Mouse (Mus musculus) adrenal gland, postnatal 14 days (tissue): ENCODE results near the gene 4930562C15Rik. TPM values are rescaled to one million over a fixed set of nuclear protein-coding genes. Genes with fewer than 3 reads are reported as not detected.

Experiments used
- DNase-seq: peaks from one replicate; pipeline ENCODE4 v3.0.0; 2021; ENCODE audit warnings: mixed read lengths
- total RNA-seq: library from RNA; stranded (reverse); gene quantifications from 2 replicates; pipeline ENCODE4 v1.2.3, GENCODE M21; 2021

4930562C15Rik gene
- total RNA-seq, 1 experiment from 2014 or later: not detected

DNA sequence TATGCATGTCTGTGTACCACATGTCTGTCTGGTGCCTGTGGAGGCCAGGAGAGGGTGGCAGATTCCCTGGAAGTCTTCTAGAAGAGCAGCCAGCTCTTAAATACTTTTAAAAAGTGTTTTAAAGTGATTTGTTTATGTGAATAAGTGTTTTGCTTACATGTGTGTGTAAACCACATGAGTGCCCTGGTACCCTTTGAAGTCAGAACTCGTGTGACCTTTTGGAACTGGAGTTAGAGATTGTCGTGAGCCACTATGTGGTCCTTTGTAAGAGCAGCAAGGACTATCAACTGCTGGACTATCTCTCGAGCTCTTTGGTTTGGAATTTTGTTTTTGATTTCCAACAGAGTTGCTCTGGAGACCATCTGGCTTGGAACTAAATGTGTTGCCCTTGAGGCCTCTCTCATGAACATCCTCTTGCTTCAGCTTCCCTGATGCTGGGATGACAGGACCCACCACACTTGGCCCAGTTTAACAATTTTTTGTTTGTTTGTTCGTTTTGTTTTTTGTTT is 55.0 kb downstream of the 4930562C15Rik start:
- DNase-seq: no peak

DNA sequence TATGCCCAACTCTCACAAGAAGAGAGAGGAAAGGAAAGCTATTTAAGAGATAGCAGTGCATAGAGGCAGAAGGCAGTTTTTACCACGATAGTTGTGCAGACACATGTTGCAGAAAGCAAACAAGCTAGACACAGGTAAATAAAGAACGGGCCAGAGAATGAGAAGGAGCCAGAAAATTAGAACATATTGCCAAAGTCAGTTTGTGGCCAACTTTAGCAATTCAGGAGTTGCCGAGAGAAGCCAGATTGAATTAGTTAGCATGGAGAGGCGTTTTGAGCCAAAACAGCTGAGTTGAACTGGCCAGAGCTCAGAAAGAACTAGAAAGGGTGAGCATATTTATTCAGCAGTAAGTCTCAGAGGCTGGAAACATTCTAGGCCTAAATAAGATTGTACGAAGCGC is 57.0 kb downstream of the 4930562C15Rik start:
- no peak for DNase-seq

DNA sequence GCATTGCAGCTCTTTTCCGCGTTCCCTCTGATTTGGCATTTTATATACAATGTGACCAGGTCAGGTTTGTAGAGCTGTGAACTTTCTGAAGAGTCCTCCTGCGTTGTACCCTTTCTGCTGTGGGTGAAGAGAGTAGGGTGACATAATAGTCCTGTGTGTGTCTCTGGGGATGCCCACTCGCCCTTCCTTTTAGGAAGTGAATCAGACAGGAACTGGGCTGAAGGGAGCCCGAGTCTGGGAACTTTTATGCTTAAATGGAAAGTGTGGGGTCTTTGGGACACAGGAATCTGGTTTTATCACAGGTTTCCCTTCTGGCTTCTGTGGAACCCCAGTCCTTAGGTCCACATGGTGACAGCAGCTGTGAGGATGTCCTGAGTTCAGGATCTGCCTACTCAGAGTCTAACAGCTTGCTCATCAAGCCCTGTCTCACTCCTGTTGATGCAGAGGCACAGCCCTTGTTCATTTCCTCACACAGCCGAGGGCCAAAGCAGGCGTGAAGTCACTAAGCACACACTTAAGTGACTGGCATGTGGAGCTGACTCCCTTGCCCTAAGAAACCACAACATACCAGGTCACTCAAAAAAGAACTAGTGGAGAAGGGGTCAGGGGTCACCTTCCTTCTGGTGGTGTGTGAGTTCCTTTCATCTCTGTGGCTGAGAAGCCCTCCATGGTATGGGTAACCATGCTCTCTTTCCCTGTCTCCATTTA is 59.1 kb downstream of the 4930562C15Rik start:
- no peak for DNase-seq

DNA sequence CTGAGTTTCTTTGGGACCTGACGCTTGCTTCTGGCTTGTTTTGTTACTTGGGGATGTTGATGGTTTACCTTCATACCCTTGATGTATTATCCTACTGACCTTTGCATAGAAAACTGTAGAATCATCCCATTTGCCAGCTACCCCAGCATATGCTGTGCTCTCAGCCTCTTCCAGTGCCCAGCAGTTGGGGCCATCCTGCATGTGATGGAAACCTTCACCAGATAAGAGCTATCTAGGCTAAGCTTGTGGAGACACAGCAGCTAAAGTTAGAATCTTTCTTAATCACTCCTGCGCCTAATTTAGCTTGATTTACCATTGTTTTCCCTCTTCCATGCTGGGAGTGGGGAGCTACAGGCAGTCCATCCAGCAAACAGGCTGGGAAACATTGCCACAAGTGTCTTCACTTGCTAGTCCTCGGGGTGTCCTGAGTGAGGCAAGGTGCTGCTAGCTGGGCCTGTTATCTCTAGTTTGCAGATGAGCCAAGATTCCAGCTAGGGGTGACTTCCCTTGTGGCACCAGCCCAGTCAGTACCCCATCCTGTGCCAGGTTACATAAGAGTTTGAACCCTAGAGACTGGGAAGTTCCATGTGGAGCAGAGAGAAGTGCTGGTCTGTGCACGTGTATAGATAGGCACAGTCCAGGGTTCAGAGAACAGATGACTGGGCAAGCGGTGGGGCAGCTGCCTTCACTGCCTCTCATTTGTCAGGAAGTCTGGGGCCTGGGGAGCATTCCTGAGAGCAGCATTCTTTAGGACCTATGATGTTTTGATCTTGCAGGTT is 61.2 kb downstream of the 4930562C15Rik start:
- peak; percentile 57 for DNase-seq

DNA sequence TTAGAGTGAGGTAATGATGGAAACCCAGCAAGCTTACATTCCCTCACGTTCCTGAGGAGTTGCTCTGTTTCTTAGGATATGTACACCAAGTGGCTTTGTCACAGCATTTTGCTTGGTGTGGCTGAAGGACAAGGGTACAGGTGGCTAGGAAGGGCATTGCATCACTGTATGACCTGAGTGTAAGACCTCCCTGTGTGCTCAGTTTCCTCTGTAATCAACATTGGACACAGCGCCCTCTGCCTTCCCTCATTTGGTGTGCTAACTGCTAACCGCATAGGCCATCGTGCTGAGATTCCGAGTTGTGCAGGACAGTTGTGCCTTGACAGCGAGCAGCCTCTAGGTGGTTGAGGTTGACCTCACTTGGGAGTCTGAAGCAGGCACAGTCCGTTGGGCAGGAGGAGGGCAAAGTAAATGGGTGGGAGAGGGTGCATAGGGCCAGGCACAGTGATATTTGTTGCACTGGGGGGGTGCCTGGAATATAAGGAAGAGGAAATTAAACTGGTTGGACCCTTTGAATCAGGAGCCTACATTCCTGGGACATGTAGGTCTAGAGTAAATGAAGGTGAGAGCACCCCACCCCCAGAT is 62.0 kb downstream of the 4930562C15Rik start:
- no peak for DNase-seq

DNA sequence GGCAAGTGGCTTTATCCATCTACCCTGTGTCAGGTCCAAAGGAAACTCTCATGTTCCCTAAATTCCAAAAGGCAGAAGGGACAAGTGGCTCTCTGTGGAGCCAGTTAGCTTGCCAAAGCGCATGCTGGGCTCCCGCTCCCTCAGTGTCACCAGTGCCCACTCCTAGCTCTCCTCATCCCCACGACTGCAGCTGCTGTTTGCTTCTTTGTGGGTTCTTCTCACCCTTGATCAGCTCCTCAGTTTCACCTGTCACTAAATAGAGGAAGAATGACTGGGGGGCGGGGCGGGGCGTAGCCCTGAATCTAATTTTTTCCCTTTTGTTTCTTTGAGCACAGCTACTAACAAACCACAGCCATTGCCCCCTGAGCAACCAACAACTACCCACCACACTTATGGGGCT is 63.7 kb downstream of the 4930562C15Rik start:
- no peak for DNase-seq

DNA sequence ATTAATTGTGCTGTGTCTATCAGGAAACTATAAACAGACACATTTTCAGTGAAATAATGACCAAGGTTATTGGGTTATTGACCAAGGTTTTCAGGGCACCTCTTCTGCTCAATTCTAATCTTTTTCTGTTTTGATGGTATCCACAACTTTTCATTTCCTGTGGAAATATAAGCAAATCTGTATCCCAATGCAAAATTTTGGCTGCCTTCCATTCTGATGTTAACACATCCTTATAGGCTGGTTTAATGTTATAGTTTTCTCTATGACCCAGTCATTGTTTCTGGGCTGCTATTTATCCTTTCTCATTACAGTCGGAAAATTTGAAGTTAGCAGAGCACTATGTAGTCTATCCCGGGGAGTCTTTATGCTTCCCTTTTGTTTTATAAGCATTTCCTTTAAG is 64.5 kb downstream of the 4930562C15Rik start:
- no peak for DNase-seq

DNA sequence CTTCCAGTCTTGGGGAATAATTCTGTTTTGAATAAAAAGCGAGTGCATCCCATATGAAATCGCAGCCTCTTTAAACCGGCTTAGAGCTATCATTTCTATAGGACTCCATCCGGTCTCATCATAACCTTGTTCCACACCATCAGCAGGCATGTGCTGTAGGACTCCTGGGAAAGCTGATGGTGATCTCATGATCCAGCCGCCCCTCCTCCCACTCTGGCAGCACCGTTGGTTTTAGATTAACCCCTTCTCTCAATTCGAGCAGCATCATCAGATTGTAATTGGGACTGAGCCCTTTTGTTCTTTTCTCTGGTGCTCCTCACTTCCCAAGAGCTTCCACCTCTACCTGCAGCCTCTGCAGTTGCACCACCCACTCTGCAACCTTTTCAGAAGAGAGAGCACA is 66.0 kb downstream of the 4930562C15Rik start:
- no peak for DNase-seq

DNA sequence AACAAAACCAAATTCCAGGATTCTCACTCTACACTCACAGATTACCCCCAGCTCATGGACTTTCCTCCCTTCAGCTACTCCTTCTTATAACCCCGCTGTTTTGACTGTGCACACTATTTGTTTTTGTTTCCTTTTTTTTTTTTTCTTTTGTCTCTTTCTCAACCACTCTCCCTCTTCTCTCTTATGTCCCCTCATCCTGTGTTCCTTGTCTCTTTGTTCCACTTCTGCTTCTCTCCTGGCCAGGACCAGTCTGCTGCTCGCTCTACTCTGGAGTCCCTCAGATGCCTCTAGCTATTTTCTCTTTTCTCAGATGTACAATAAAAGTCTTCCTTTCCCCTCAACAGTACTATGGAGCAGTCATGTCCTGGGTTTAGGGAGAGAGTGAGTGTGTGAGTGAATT is 67.2 kb downstream of the 4930562C15Rik start:
- DNase-seq: no peak

DNA sequence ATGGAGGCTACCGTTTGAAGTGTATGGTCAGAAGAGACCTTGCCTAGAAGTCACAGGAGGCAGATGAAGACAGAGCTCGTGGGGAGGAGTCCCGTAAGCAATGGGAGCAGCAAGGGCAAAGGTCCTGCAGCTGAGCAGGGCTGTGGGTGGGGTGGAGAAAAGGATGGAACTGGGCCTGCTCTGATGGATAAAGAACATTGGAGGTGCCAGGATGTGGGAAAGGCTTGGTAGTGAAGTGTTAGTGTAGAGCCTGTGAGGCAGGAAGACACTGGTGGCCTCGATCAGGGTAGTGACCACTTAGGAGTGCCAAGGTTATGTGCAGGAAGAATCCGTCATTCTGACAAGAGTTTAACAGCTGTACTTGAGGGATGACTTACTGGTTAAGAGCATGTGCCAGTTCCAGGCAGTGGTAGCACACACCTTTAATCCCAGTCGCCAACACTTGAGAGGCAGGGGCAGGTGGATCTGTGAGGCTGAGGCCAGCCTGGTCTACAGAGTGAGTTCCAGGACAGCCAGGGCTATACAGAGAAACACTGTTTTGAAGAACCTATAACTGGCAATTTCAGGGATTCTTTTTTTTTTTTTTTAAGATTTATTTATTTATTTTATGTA is 68.4 kb downstream of the 4930562C15Rik start:
- no peak for DNase-seq

DNA sequence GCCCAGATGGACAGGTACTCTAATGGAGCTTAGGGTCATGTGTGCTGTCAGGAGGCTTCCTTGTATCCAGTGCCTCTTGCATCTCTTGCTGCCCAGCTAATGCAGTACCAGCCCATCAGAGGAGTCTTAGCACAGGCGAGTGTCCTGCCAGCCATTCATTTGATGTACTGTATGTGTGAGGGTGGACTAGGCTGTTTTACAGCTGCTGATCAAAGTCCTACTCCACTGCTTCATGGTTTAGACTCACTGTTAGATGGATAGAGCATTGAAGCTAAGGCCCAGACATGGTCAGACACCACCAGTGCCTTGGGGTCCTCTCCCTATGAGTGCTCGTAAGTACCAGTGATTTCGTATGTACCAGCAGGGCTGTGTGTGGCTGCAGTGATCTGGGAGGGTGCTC is 69.7 kb downstream of the 4930562C15Rik start:
- no peak for DNase-seq

DNA sequence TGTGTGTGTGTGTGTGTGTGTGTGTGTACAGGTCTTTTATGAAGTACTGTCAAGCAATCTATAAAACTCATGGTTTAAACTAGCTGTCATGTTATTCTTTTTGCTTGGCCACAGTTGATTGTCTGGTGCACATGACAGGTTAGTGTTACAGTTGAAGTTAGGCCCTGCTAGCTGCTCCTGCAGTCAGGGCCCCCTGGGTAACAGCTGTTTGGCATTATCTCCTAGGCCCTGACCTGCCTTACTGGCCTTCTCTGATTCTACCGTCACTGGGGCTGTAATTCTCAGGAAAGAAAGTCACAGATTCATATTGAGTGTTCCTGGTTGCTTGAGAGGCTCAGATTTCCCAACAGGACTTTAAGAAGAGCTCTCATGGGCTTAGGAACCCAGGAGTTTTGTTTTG is 70.4 kb downstream of the 4930562C15Rik start:
- no peak for DNase-seq

DNA sequence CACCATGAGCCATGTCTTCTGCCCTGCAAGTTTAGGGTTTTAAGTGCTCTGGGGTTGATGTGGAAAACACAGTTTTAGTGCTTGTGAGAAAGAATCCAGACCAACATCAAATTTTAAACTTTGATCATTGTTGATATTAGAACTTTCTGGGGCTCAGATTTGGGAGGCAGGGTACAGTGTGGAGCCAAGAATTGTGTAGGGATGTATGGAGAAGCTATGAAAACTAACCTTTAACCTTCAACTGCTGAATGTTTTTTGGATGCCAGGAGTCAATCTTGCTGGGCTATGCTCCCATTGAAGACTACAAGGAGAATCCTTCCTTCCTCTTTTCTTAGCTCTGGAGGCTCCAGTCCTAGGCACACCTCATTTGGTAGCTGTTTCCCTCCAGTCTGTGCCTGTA is 71.3 kb downstream of the 4930562C15Rik start:
- no peak for DNase-seq

DNA sequence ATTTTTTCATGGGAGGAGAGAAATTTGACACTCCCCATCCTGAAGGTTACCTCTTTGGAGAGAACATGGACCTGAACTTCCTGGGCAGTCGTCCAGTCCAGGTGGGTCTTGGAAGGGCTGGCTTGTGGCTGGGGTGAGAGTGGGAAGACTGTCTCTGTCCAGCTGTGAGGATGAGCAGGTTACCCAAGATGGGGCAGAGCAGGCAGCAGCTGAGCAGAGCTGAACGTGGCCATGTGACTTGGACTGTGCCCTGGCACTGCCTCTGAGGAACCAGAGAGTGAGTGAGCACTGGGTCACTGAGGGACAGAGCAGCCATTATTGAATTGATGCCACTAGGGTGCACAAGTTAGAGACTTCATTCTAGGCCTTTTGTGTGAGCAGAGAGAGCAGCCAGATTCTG is 72.2 kb downstream of the 4930562C15Rik start:
- peak; percentile 52 for DNase-seq

DNA sequence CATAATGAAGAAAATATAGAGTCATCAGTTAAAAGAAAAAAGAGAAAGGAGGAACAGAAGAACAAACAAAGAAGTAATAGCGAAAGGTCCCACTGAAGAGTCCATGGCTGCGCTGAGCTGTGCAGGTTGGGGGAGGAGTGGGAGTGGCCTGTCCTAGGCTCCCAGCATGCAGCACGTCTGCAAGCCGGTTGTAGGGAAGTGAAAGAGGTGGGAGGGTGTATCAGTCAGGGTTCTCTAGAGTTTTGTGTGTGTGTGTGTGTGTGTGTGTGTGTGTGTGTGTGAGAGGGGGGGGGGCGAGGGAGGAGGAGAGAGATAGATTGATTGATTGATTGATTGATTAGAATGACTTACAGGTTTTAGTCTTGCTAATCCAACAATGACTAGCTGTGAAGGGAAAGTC is 72.8 kb downstream of the 4930562C15Rik start:
- no peak for DNase-seq

DNA sequence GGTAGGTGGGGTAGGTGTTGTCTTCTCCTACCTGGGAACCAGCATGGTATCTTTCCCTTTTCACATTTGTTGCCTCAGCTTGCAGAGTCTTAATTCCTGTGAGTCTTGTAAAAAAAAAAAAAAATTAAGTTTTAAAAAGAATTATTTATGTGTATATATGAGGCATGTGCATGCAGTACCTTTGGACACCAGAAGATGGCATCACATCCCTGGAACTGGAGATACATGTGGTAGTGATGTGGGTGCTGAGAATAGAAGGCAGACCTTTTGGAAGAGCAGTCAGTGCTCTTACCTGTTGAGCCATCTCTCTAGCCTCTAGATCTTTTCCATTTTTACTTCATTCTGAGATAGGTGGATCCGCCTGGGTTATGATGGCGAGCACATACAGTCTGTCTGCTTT is 74.5 kb downstream of the 4930562C15Rik start:
- DNase-seq: no peak

DNA sequence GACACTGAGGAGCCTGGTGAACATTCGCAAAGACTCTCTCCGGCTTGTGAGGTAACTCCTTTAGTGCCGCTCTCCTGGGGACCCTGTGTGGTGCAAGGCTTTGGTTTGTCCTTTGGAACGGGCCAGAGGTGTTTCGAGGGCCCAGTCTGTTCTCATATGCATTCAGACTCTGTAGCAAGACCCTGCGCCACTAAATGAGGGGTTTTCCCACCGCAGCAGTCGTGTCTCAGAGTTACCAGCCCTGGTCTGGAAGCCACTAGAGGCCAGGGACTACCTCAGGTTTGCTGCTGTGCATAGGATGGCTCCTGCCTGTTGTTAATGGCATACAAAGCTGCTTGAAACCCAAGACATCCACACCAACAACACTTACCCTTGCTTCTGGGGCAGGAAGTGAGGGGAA is 75.5 kb downstream of the 4930562C15Rik start:
- DNase-seq: peak; percentile 56

DNA sequence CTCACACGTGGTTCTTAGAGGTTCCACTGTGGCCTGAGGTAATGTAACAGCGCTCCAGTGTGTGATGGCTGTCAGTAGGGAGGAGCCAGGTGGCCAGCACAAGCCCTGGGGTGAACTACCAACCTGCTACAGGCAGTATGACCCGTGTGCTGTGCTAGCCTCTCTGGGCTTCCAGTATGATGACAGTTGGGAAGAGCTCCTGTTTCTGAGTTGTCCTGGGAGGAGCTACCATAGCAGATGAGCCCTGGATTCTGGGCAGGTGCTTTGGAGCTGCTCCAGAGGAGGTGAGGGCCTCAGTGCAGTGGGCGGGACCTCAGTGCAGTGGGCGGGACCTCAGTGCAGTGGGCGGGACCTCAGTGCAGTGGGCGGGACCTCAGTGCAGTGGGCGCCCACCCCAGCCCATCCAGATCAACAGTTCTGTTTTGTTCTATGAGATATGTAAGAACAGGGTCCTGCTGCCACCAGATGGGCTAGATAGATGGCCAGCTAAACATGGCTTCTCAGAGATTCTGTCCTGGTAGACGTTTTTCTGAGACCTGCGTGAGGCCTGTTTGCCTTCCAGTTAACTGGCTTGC is 76.9 kb downstream of the 4930562C15Rik start:
- DNase-seq: no peak

DNA sequence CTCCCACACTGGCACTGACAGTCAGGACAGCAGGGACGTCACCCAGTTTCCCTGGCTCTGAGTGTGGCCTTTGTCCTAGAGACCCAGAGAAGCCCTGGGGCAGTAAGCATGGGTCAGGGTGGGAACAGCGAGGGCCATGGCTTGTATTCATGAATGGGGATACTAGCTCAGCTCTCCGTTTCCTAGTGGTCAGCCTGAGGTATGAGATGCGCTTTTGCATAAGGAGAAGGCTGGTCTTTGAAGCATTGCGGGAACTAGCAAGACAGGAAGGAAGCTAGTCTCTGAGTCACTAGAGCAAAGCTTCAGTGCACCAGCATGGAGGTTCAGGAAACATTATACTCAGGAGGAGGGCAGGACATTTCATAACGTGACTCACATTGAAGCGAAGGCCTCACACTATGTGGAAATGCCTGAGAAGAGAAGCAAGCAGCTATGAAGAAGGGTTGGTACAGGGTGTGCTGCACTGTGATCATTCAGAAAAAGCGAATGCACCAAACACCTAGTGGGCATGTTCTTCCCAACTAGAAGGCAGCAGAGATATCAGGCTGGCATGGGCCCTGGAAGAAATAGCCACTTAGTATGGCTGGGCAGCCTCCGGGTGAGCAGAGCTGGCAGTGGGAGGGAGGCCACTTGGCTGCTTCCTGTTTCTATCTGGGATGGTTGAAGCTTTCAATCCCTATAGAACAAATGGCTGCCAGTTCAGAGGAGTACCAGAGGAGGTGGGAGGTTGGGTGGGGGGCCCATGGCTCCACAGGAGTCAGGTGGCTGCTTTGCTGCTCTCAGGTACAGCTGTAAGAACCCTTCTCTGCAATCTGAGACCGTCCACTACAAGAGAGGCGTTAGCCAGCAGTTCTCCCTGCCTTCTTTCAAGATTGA is 77.9 kb downstream of the 4930562C15Rik start:
- DNase-seq: peak; percentile 66

DNA sequence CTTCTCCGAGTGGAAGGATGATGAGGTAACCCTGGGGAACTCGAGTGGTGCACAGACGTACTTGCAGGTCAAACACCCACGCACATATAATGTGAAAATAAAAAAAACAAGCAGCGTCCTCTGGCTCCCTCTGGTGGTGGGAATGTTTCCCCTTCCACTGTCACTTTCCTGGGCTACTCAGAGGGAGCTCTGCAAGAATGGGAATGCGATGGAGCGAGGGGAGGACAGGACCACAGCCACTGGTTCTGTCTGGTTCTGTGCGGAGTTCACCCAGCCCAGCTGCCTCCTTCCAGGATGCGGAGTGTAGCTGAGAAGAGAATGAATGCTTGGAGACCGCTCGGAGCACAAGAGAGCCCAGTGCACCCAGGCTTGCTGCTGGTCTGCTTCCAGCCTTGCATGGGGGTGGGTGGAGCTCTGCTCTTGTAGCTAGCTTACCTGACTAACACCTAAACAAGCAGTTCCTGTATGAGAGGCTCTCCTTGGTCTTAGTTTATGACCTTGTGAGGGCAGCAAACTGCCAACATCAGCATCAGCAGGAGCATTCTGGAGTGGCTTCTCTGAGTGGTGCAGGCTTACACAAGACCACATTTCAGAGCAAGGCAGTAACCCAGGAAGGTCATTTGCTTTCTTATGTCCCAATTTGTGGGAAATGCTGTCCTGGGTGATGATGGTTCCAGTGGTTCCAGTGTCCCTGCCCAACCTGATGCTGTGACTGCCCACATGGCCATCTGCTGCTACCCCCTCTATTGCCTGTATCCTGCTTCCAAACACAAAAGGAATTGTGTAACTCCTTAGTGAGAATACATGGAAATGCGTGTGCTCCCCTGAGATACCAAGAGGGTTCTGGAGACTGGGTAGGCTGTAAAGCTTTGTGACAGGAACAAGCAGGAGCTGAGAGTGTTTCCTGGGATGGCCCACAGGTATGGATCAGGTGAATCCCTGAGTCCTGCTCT is 78.8 kb downstream of the 4930562C15Rik start:
- DNase-seq: peak; percentile 88
